Mouse (Mus musculus) 3T3-L1 (cell line): ENCODE data around the gene Gm5741.

Experiments used
- DNase-seq: peaks from one replicate; pipeline ENCODE4 v3.0.0-alpha.2; 2015; ENCODE audit warnings: low read depth, low spot score

Gene Gm5741

GRCm38 (mm10) chr8:85027922-85028321 lies 39.9 kb downstream of the Gm5741 start:
- peak; percentile 52 for DNase-seq

- DNase-seq, result peak; percentile 48
These were observed 40.3 kb downstream of the Gm5741 start for GRCm38 (mm10) chr8:85027516-85027855.

- DNase-seq, result peak; percentile 99
These were observed 40.9 kb downstream of the Gm5741 start, which contains the start of gene Trir for GRCm38 (mm10) chr8:85026670-85027515. Gene Trir, plus strand, starts transcription at chr8:85026823.

GRCm38 (mm10) chr8:85025098-85025932 lies 42.5 kb downstream of the Gm5741 start, which contains the start of gene Asna1:
Gene Asna1, minus strand, starts transcription at chr8:85025281.
- peak; percentile 99 for DNase-seq

GRCm38 (mm10) chr8:85023846-85024245 lies 43.9 kb downstream of the Gm5741 start:
- no peak for DNase-seq

- DNase-seq, result no peak
These were observed 46.2 kb downstream of the Gm5741 start for GRCm38 (mm10) chr8:85021514-85022055.
